Mouse (Mus musculus) layer of hippocampus, postnatal 14 days (tissue): ENCODE data around the gene Zbtb7a. TPM values are rescaled to one million over a fixed set of nuclear protein-coding genes. Genes with fewer than 3 reads are reported as not detected.
A peak's percentile ranks its signal among the peaks of the same experiment; 100 is the strongest.

ENCODE experiments used
- DNase-seq, 2 experiments: peaks; one replicate each; pipeline ENCODE4 v3.0.0; 2021 to 2022; ENCODE audit warnings: low spot score in 2 of 2, mixed read lengths in 1 of 2
- long read RNA-seq, 2 experiments: library from polyadenylated mRNA; stranded (forward); transcript quantifications; one replicate each; pipeline ENCODE4 v2.0.0; 2021
- total RNA-seq, 2 experiments: library from RNA; stranded (reverse); gene quantifications; 2 replicates each; pipeline ENCODE4 v1.2.3; 2021

Gene Zbtb7a
- 10 to 100 TPM; 61.6 to 63.6 TPM for total RNA-seq
- long read RNA-seq, experiment 1, full-length matches to known transcripts = 2 of 45 reads
- long read RNA-seq, experiment 1, partial matches to known transcripts = 1 of 45 reads
- long read RNA-seq, experiment 1, other reads (novel, unspliced or antisense) = 42 of 45 reads
- long read RNA-seq, experiment 2, partial matches to known transcripts = 0 of 78 reads
- long read RNA-seq, experiment 2, other reads (novel, unspliced or antisense) = 76 of 78 reads

GRCm38 (mm10) chr10:81134966-81135681 lies at the start of gene Zbtb7a:
Zbtb7a (plus strand) TSS chr10:81135220.
- no peak for DNase-seq

- no peak for DNase-seq
These were observed 48.0 kb upstream of the Zbtb7a start for GRCm38 (mm10) chr10:81087021-81087420.

- no peak for DNase-seq
These were observed 45.8 kb upstream of the Zbtb7a start for GRCm38 (mm10) chr10:81089216-81089615.

GRCm38 (mm10) chr10:81090621-81091020 lies 44.4 kb upstream of the Zbtb7a start:
- DNase-seq = no peak

GRCm38 (mm10) chr10:81092465-81093250 lies 42.4 kb upstream of the Zbtb7a start:
- no peak for DNase-seq

- DNase-seq = no peak
These were observed 39.9 kb upstream of the Zbtb7a start for GRCm38 (mm10) chr10:81094931-81095678.

- DNase-seq = peak; percentile 95 to 96
These were observed 29.4 kb upstream of the Zbtb7a start, which contains the start of gene Map2k2 for GRCm38 (mm10) chr10:81105565-81106112. Map2k2 (plus strand) TSS chr10:81105915.

GRCm38 (mm10) chr10:81106113-81106721 lies 28.8 kb upstream of the Zbtb7a start:
- DNase-seq = peak; percentile 85 to 86

GRCm38 (mm10) chr10:81112946-81113345 lies 22.1 kb upstream of the Zbtb7a start:
- no peak for DNase-seq

- DNase-seq = no peak
These were observed 15.4 kb upstream of the Zbtb7a start for GRCm38 (mm10) chr10:81119625-81120024.

GRCm38 (mm10) chr10:81120650-81121049 lies 14.4 kb upstream of the Zbtb7a start:
- no peak for DNase-seq

- no peak for DNase-seq
These were observed 12.1 kb upstream of the Zbtb7a start for GRCm38 (mm10) chr10:81122889-81123288.

GRCm38 (mm10) chr10:81123500-81123899 lies 11.5 kb upstream of the Zbtb7a start:
- no peak for DNase-seq

GRCm38 (mm10) chr10:81134181-81134587 lies 836 bp upstream of the Zbtb7a start:
- no peak for DNase-seq

- peak; percentile 72 for DNase-seq
These were observed 1.0 kb downstream of the Zbtb7a start for GRCm38 (mm10) chr10:81135831-81136705.

GRCm38 (mm10) chr10:81136706-81137231 lies 1.7 kb downstream of the Zbtb7a start:
- DNase-seq = peak in 1 of 2 experiments; percentile 83

GRCm38 (mm10) chr10:81137252-81138130 lies 2.5 kb downstream of the Zbtb7a start:
- DNase-seq = peak; percentile 100
